Mouse (Mus musculus) gastrocnemius, adult 18-20 months (tissue): ENCODE results near the gene Fcrl6. TPM values are rescaled to one million over a fixed set of nuclear protein-coding genes. Genes with fewer than 3 reads are reported as not detected.

Experiments
- DNase-seq: peaks from one replicate; pipeline ENCODE4 v3.0.0; 2021; ENCODE audit warnings: low spot score
- total RNA-seq, 2 experiments: library from RNA; stranded (reverse); gene quantifications; 2 replicates each; pipeline ENCODE4 v1.2.3; 2021

Gene Fcrl6
- total RNA-seq, 2 experiments from 2014 or later, result not detected

GRCm38 (mm10) chr1:172615412-172615811 lies 13.1 kb upstream of the Fcrl6 start:
- no peak for DNase-seq

- no peak for DNase-seq
Observed at GRCm38 (mm10) chr1:172614654-172615053, 12.3 kb upstream of the Fcrl6 start.

GRCm38 (mm10) chr1:172612745-172613144 lies 10.4 kb upstream of the Fcrl6 start:
- DNase-seq, result no peak

- no peak for DNase-seq
Observed at GRCm38 (mm10) chr1:172611304-172611703, 9.0 kb upstream of the Fcrl6 start.

- DNase-seq, result peak; percentile 17
Observed at GRCm38 (mm10) chr1:172594495-172594894, 7.9 kb downstream of the Fcrl6 start.

- no peak for DNase-seq
Observed at GRCm38 (mm10) chr1:172593956-172594355, 8.4 kb downstream of the Fcrl6 start.

GRCm38 (mm10) chr1:172593321-172593720 lies 9.0 kb downstream of the Fcrl6 start:
- DNase-seq, result no peak

- DNase-seq, result peak; percentile 27
Observed at GRCm38 (mm10) chr1:172590385-172590784, 12.0 kb downstream of the Fcrl6 start, which contains the start of gene Slamf8. TSS of gene Slamf8 (minus strand) at chr1:172590568.

- no peak for DNase-seq
Observed at GRCm38 (mm10) chr1:172585612-172586567, 16.5 kb downstream of the Fcrl6 start.

GRCm38 (mm10) chr1:172585026-172585425 lies 17.3 kb downstream of the Fcrl6 start:
- no peak for DNase-seq

GRCm38 (mm10) chr1:172584271-172584670 lies 18.1 kb downstream of the Fcrl6 start:
- DNase-seq, result no peak

GRCm38 (mm10) chr1:172582436-172582835 lies 19.9 kb downstream of the Fcrl6 start:
- DNase-seq, result no peak

- DNase-seq, result no peak
Observed at GRCm38 (mm10) chr1:172580116-172580515, 22.2 kb downstream of the Fcrl6 start.

GRCm38 (mm10) chr1:172567758-172568157 lies 34.6 kb downstream of the Fcrl6 start:
- no peak for DNase-seq

- no peak for DNase-seq
Observed at GRCm38 (mm10) chr1:172566131-172566530, 36.2 kb downstream of the Fcrl6 start.

GRCm38 (mm10) chr1:172563465-172563828 lies 38.9 kb downstream of the Fcrl6 start:
- no peak for DNase-seq

- DNase-seq, result peak; percentile 39
Observed at GRCm38 (mm10) chr1:172562641-172563464, 39.5 kb downstream of the Fcrl6 start.

- no peak for DNase-seq
Observed at GRCm38 (mm10) chr1:172555638-172556037, 46.7 kb downstream of the Fcrl6 start, which contains the start of gene Vsig8. TSS of gene Vsig8 (plus strand) at chr1:172555938.

- DNase-seq, result no peak
Observed at GRCm38 (mm10) chr1:172552623-172553022, 49.7 kb downstream of the Fcrl6 start.

GRCm38 (mm10) chr1:172551009-172551408 lies 51.3 kb downstream of the Fcrl6 start:
- no peak for DNase-seq

- peak; percentile 26 for DNase-seq
Observed at GRCm38 (mm10) chr1:172550551-172550951, 51.8 kb downstream of the Fcrl6 start.

- no peak for DNase-seq
Observed at GRCm38 (mm10) chr1:172549717-172550116, 52.6 kb downstream of the Fcrl6 start.
